Mouse (Mus musculus) CH12.LX (cell line): Measurements from ENCODE around the gene Yif1a. TPM values are rescaled to one million over a fixed set of nuclear protein-coding genes. Genes with fewer than 3 reads are reported as not detected.

Source experiments
- DNase-seq: peaks from one replicate; pipeline ENCODE4 v3.0.0-alpha.2; 2013; ENCODE audit errors: extremely low read depth
- H3K27ac ChIP-seq: 2 replicates; pipeline ENCODE4 v1.5.1; 2012; ENCODE audit warnings: low read depth, mild to moderate bottlenecking, control low read depth, moderate library complexity; ENCODE audit not compliant: insufficient read depth
- H3K27me3 ChIP-seq: replicated peaks from 2 replicates; pipeline ENCODE3; 2012; ENCODE audit warnings: inconsistent platforms
- H3K36me3 ChIP-seq, 2 experiments: replicated peaks in 1 of 2; 2 replicates each; pipeline versions ENCODE3 to v1.6.1; 2012; ENCODE audit warnings: inconsistent platforms in 1 of 2, low read length in 1 of 2, mild to moderate bottlenecking in 1 of 2, mixed read lengths in 1 of 2, moderate library complexity in 1 of 2; ENCODE audit not compliant: control insufficient read depth in 1 of 2, insufficient read depth in 1 of 2
- H3K4me1 ChIP-seq, 2 experiments: 2 replicates each; pipeline ENCODE4 v1.6.1; 2012; ENCODE audit warnings: inconsistent platforms in 1 of 2, moderate library complexity in 1 of 2; ENCODE audit not compliant: insufficient read depth in 2 of 2, control insufficient read depth in 1 of 2
- H3K4me2 ChIP-seq: 2 replicates; pipeline ENCODE4 v1.6.1; 2012; ENCODE audit warnings: low read depth, mild to moderate bottlenecking, control low read depth; ENCODE audit not compliant: poor library complexity, insufficient read depth, severe bottlenecking
- H3K4me3 ChIP-seq, 3 experiments: fragments of 150-350 bp in 1 of 3; sonication (generic) in 1 of 3; replicated peaks in 1 of 3; 2 replicates each; pipeline versions ENCODE3 to v1.5.1; 2011 to 2012; ENCODE audit warnings: low read depth in 2 of 3, low read length in 2 of 3, mild to moderate bottlenecking in 2 of 3, moderate library complexity in 2 of 3, control low read depth in 1 of 3, improper control_type of control experiment in 1 of 3, inconsistent platforms in 1 of 3, mixed read lengths in 1 of 3; ENCODE audit not compliant: poor library complexity in 1 of 3
- H3K79me2 ChIP-seq: replicated peaks from 2 replicates; pipeline ENCODE4 v1.6.1; 2012; ENCODE audit warnings: mild to moderate bottlenecking, moderate library complexity; ENCODE audit not compliant: control insufficient read depth, poor library complexity, insufficient read depth, severe bottlenecking; ENCODE audit errors: extremely low read depth
- H3K9ac ChIP-seq: 2 replicates; pipeline ENCODE4 v1.6.1; 2012; ENCODE audit warnings: low read depth, mild to moderate bottlenecking, control low read depth, moderate library complexity; ENCODE audit not compliant: insufficient read depth
- H3K9me3 ChIP-seq: replicated peaks from 2 replicates; pipeline ENCODE3; 2012; ENCODE audit warnings: low read length, inconsistent platforms, mixed read lengths
- CHD1 ChIP-seq: IDR thresholded peaks from 2 replicates; pipeline ENCODE4 v1.6.1; 2012; ENCODE audit warnings: low read depth, low read length, improper control_type of control experiment, inconsistent platforms
- CHD2 ChIP-seq: IDR thresholded peaks from 2 replicates; pipeline ENCODE4 v1.6.1; 2011; ENCODE audit warnings: low read length, improper control_type of control experiment
- ELF1 ChIP-seq: IDR thresholded peaks from 2 replicates; pipeline ENCODE4 v1.6.1; 2014; ENCODE audit warnings: low read depth, mild to moderate bottlenecking, inconsistent platforms, low read length, improper control_type of control experiment
- ETS1 ChIP-seq: conservative IDR thresholded peaks from 2 replicates; pipeline ENCODE4 v1.6.1; 2012; ENCODE audit warnings: low read depth, mild to moderate bottlenecking, inconsistent platforms, low read length, improper control_type of control experiment, moderate library complexity
- HCFC1 ChIP-seq: IDR thresholded peaks from 2 replicates; pipeline ENCODE4 v1.6.1; 2012; ENCODE audit warnings: low read depth, mild to moderate bottlenecking, inconsistent platforms, low read length, improper control_type of control experiment
- KAT2A ChIP-seq: IDR thresholded peaks from 2 replicates; pipeline ENCODE4 v1.6.1; 2012; ENCODE audit warnings: low read length, improper control_type of control experiment, inconsistent platforms; ENCODE audit not compliant: insufficient replicate concordance
- MAZ ChIP-seq: IDR thresholded peaks from 2 replicates; pipeline ENCODE4 v1.6.1; 2012; ENCODE audit warnings: low read depth, mild to moderate bottlenecking, inconsistent platforms, low read length, improper control_type of control experiment, moderate library complexity
- PAX5 ChIP-seq: IDR thresholded peaks from 2 replicates; pipeline ENCODE4 v1.6.1; 2012; ENCODE audit warnings: low read length, inconsistent platforms, mixed read lengths
- POLR2AphosphoS2 ChIP-seq: IDR thresholded peaks from 2 replicates; pipeline ENCODE4 v1.6.1; 2011; ENCODE audit warnings: low read depth, low read length, improper control_type of control experiment
- RCOR1 ChIP-seq: conservative IDR thresholded peaks from 2 replicates; pipeline ENCODE4 v1.6.1; 2012; ENCODE audit warnings: low read depth, mild to moderate bottlenecking, inconsistent platforms, low read length, improper control_type of control experiment
- ZKSCAN1 ChIP-seq: IDR thresholded peaks from 2 replicates; pipeline ENCODE4 v1.6.1; 2012; ENCODE audit warnings: low read depth, inconsistent platforms, low read length, improper control_type of control experiment, borderline replicate concordance
- ZMIZ1 ChIP-seq: IDR thresholded peaks from 2 replicates; pipeline ENCODE4 v1.6.1; 2012; ENCODE audit warnings: low read depth, mild to moderate bottlenecking, inconsistent platforms, low read length, improper control_type of control experiment
- dilution Hi-C: fragments of 300-500 bp; cut with MboI; formaldehyde crosslinking; loops from 2 replicates; pipeline ENCODE4 v1.14.3; 2020; ENCODE audit warnings: low sequenced_read_pairs; ENCODE audit not compliant: extremely low pct_unique_long_range_greater_than_20kb, extremely low pct_ligation_motif_present
- in situ Hi-C: fragments of 300-500 bp; cut with MboI; formaldehyde crosslinking; loops from 3 replicates; pipeline ENCODE4 v1.14.3; 2019; ENCODE audit warnings: low sequenced_read_pairs, low pct_ligation_motif_present, low pct_unique_long_range_greater_than_20kb, mixed read lengths
- polyA plus RNA-seq: library from polyadenylated mRNA; unstranded; fragments of >175 nt; gene quantifications from 2 replicates; pipeline ENCODE4 v1.2.1, GENCODE M21; 2012; ENCODE audit warnings: low read depth; ENCODE audit not compliant: insufficient read length
- total RNA-seq, 2 experiments: library from RNA; depleted of rRNA; stranded (reverse); fragments of 300-350 nt in 1 of 2; fragments of >200 nt in 1 of 2; gene quantifications; 2 replicates each; pipeline ENCODE4 v1.2.3; 2012 to 2014

Yif1a gene
- total and polyA plus RNA-seq, 3 experiments = 33.1 to 72.4 (median 65.0) TPM

GRCm38 (mm10) chr19:5071077-5071476 lies 17.3 kb upstream of the Yif1a start:
- DNase-seq = no peak
- Histone ChIP-seq H3K4me2 (no peak overlapping the region), H3K79me2 (no peaks in the 10 kb centered on the region), H3K36me3 (no peaks in the 10 kb centered on the region), H3K9me3 (no peaks in the 10 kb centered on the region), H3K27ac (no peak overlapping the region), H3K4me1 (peaks cover 8 to 23% of the 10 kb centered on the region in 2 experiments; a peak in 3 of 4 replicates), H3K4me3 (no peak overlapping the region), H3K9ac (no peak overlapping the region), H3K27me3 (peaks cover 80% of the 10 kb centered on the region)
- dilution Hi-C loops = no loop called here
- no peak for TF ChIP-seq MAZ
- no peak for TF ChIP-seq KAT2A
- TF ChIP-seq CHD1 = no peak
- in situ Hi-C loops = no loop called here

- peak; percentile 82 for DNase-seq
- Histone ChIP-seq H3K4me3 (peak overlapping the region; percentile 29 to 47 (median 37)), H3K4me1 (peaks cover 8 to 23% of the 10 kb centered on the region in 2 experiments; a peak in 3 of 4 replicates), H3K4me2 (peak overlapping the region; percentile 80), H3K9ac (0 out of 2 replicates have a peak overlapping the region, but pooled peaks have one; percentile 35), H3K9me3 (peaks cover 6% of the 10 kb centered on the region), H3K27ac (no peak overlapping the region)
- in situ Hi-C loops = no loop called here
- no peak for TF ChIP-seq POLR2AphosphoS2
- peak; percentile 78 for TF ChIP-seq MAZ
- TF ChIP-seq, all 38 proteins: peak for 1
- H3K36me3 ChIP-seq = no peaks in the 10 kb centered on the region
- dilution Hi-C loops = no loop called here
- peaks cover 83% of the 10 kb centered on the region for H3K27me3 ChIP-seq
- H3K79me2 ChIP-seq = no peaks in the 10 kb centered on the region
These were observed 16.6 kb upstream of the Yif1a start for GRCm38 (mm10) chr19:5071545-5072369.

- no peaks in the 10 kb centered on the region for H3K36me3 ChIP-seq
- DNase-seq = no peak
- no peaks in the 10 kb centered on the region for H3K79me2 ChIP-seq
- TF ChIP-seq CHD2 = no peak
- TF ChIP-seq RCOR1 = no peak
- no peak for TF ChIP-seq CHD1
- TF ChIP-seq ETS1 = no peak
- TF ChIP-seq ZMIZ1 = no peak
- no peak for TF ChIP-seq POLR2AphosphoS2
- TF ChIP-seq ZKSCAN1 = no peak
- TF ChIP-seq ELF1 = no peak
- no peak for TF ChIP-seq HCFC1
- no peak for TF ChIP-seq PAX5
- no peak overlapping the region for H3K9ac ChIP-seq
- in situ Hi-C loops (no loop called here), dilution Hi-C loops (no loop called here)
- peaks cover 79% of the 10 kb centered on the region for H3K27me3 ChIP-seq
- peaks cover 6% of the 10 kb centered on the region for H3K9me3 ChIP-seq
- H3K4me1 ChIP-seq = peaks cover 8 to 23% of the 10 kb centered on the region in 2 experiments; a peak in 3 of 4 replicates
- H3K27ac ChIP-seq = no peak overlapping the region
- H3K4me2 ChIP-seq = peak overlapping the region; percentile 27
- peak overlapping the region; percentile 31 to 47 (median 37) for H3K4me3 ChIP-seq
These were observed 15.8 kb upstream of the Yif1a start for GRCm38 (mm10) chr19:5072389-5073019.
